Mouse (Mus musculus): ENCODE measurements around the gene Tgm2.

DNA sequence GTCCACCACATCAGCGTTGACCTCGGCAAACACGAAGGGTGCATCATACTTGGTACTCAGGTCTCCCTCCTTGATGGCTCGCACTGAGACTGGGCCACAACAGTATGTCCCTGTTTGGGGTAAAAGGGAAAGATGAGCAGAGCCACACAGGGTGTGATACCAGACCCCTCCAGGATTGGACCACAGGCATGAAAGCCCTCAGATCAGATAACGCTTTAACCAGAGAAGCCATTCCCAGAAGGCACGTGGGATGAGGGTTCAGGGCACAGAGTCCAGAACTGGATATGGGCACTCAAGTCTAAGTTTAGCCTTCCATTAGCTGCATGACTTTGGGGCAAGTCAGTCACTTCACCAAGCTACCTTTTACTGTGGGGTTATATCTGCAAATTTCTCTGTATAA lies 19.0 kb downstream of the Tgm2 start:
- no peak for TF ChIP-seq POLR2A (IDR thresholded peaks at IDR 0.05; ENCODE audit: control insufficient read depth, low read depth, low read length)
- no peak for TF ChIP-seq CTCF (IDR thresholded peaks at IDR 0.05; ENCODE audit: control insufficient read depth, insufficient read depth, insufficient replicate concordance, low read depth, low read length)

Measured in testis, adult 2 months (tissue).